Mouse (Mus musculus) E14TG2a.4 (cell line): ENCODE measurements around the gene Ell.

Experiments used
- H3K27me3 ChIP-seq: 2 replicates; pipeline ENCODE4 v1.6.1; 2014; ENCODE audit warnings: low read length, control low read depth; ENCODE audit not compliant: insufficient read depth
- H3K36me3 ChIP-seq: 2 replicates; pipeline ENCODE4 v1.6.1; 2014; ENCODE audit warnings: low read length, control low read depth; ENCODE audit not compliant: insufficient read depth
- H3K4me1 ChIP-seq: replicated peaks from 2 replicates; pipeline ENCODE4 v1.6.1; 2014; ENCODE audit warnings: low read depth, low read length, control low read depth
- H3K4me3 ChIP-seq: replicated peaks from 2 replicates; pipeline ENCODE4 v1.5.1; 2014; ENCODE audit warnings: mild to moderate bottlenecking, low read length
- H3K9me3 ChIP-seq: 2 replicates; pipeline ENCODE4 v1.6.1; 2014; ENCODE audit warnings: low read length, control low read depth
- CTCF ChIP-seq: conservative IDR thresholded peaks from 2 replicates; pipeline ENCODE4 v1.5.1; 2014; ENCODE audit warnings: low read length
- NANOG ChIP-seq: IDR thresholded peaks from 2 replicates; pipeline ENCODE4 v1.6.1; 2014; ENCODE audit warnings: borderline replicate concordance, low read length, mixed read lengths
- POU5F1 ChIP-seq: IDR thresholded peaks from 2 replicates; pipeline ENCODE4 v1.6.1; 2014; ENCODE audit warnings: low read length, borderline replicate concordance

Gene Ell

GRCm38 (mm10) chr8:70613763-70614162 lies 74.5 kb downstream of the Ell start:
- H3K4me3 ChIP-seq = no peak overlapping the region
- H3K27me3 ChIP-seq = peaks cover 10% of the 10 kb centered on the region
- H3K9me3 ChIP-seq = no peaks in the 10 kb centered on the region
- TF ChIP-seq NANOG = no peak
- no peak for TF ChIP-seq CTCF
- no peak for TF ChIP-seq POU5F1
- H3K4me1 ChIP-seq = peaks cover 68% of the 10 kb centered on the region
- no peaks in the 10 kb centered on the region for H3K36me3 ChIP-seq

GRCm38 (mm10) chr8:70614469-70614868 lies 75.2 kb downstream of the Ell start:
- no peaks in the 10 kb centered on the region for H3K36me3 ChIP-seq
- TF ChIP-seq NANOG = no peak
- no peak for TF ChIP-seq POU5F1
- no peak for TF ChIP-seq CTCF
- H3K9me3 ChIP-seq = no peaks in the 10 kb centered on the region
- peaks cover 10% of the 10 kb centered on the region for H3K27me3 ChIP-seq
- peaks cover 70% of the 10 kb centered on the region for H3K4me1 ChIP-seq
- no peak overlapping the region for H3K4me3 ChIP-seq

- no peaks in the 10 kb centered on the region for H3K36me3 ChIP-seq
- H3K9me3 ChIP-seq = no peaks in the 10 kb centered on the region
- peaks cover 10% of the 10 kb centered on the region for H3K27me3 ChIP-seq
- H3K4me1 ChIP-seq = peaks cover 73% of the 10 kb centered on the region
- no peak for TF ChIP-seq NANOG
- no peak for TF ChIP-seq CTCF
- TF ChIP-seq POU5F1 = no peak
- H3K4me3 ChIP-seq = no peak overlapping the region
Measured at GRCm38 (mm10) chr8:70615281-70615680, 76.0 kb downstream of the Ell start.

GRCm38 (mm10) chr8:70615894-70616293 lies 76.6 kb downstream of the Ell start, which contains the start of gene Lrrc25:
TSS of gene Lrrc25 (plus strand) at chr8:70616155.
- peaks cover 74% of the 10 kb centered on the region for H3K4me1 ChIP-seq
- TF ChIP-seq NANOG (no peak), CTCF (no peak), POU5F1 (no peak)
- H3K4me3 ChIP-seq = no peak within 1 kb of the TSS
- no peaks in the 10 kb centered on the region for H3K9me3 ChIP-seq
- peaks cover 11% of the 10 kb centered on the region for H3K27me3 ChIP-seq
- no peaks in the 10 kb centered on the region for H3K36me3 ChIP-seq

GRCm38 (mm10) chr8:70616645-70617044 lies 77.4 kb downstream of the Ell start:
- H3K36me3 ChIP-seq = no peaks in the 10 kb centered on the region
- H3K27me3 ChIP-seq = peaks cover 7% of the 10 kb centered on the region
- H3K9me3 ChIP-seq = no peaks in the 10 kb centered on the region
- TF ChIP-seq NANOG = no peak
- no peak for TF ChIP-seq CTCF
- no peak for TF ChIP-seq POU5F1
- peaks cover 67% of the 10 kb centered on the region for H3K4me1 ChIP-seq
- no peak overlapping the region for H3K4me3 ChIP-seq

- Histone ChIP-seq H3K4me3 (peak overlapping the region; percentile 57), H3K27me3 (peaks cover 16% of the 10 kb centered on the region), H3K36me3 (no peaks in the 10 kb centered on the region), H3K4me1 (peaks cover 59% of the 10 kb centered on the region), H3K9me3 (no peaks in the 10 kb centered on the region)
- TF ChIP-seq CTCF (no peak), POU5F1 (no peak), NANOG (no peak)
Measured at GRCm38 (mm10) chr8:70617985-70618384, 78.7 kb downstream of the Ell start.

GRCm38 (mm10) chr8:70618888-70619334 lies 79.7 kb downstream of the Ell start:
- no peaks in the 10 kb centered on the region for H3K9me3 ChIP-seq
- H3K27me3 ChIP-seq = peaks cover 18% of the 10 kb centered on the region
- no peaks in the 10 kb centered on the region for H3K36me3 ChIP-seq
- H3K4me3 ChIP-seq = peak overlapping the region; percentile 45; the same call in 1 of the 2 replicates
- peaks cover 50% of the 10 kb centered on the region for H3K4me1 ChIP-seq
- TF ChIP-seq NANOG = no peak
- TF ChIP-seq CTCF = no peak
- TF ChIP-seq POU5F1 = no peak

- TF ChIP-seq NANOG (no peak), POU5F1 (no peak), CTCF (no peak)
- H3K27me3 ChIP-seq = peaks cover 24% of the 10 kb centered on the region
- no peaks in the 10 kb centered on the region for H3K36me3 ChIP-seq
- H3K9me3 ChIP-seq = 0 out of 2 replicates have a peak, but pooled peaks cover 4% of the 10 kb centered on the region
- no peak overlapping the region for H3K4me3 ChIP-seq
- H3K4me1 ChIP-seq = peaks cover 33% of the 10 kb centered on the region
Measured at GRCm38 (mm10) chr8:70622220-70622619, 83.0 kb downstream of the Ell start.

- Histone ChIP-seq H3K27me3 (peaks cover 29% of the 10 kb centered on the region), H3K4me1 (peaks cover 18% of the 10 kb centered on the region), H3K36me3 (no peaks in the 10 kb centered on the region), H3K9me3 (0 out of 2 replicates have a peak, but pooled peaks cover 4% of the 10 kb centered on the region), H3K4me3 (no peak overlapping the region)
- TF ChIP-seq POU5F1 (no peak), CTCF (peak; percentile 25)
Measured at GRCm38 (mm10) chr8:70625104-70625503, 85.8 kb downstream of the Ell start.
